Mouse (Mus musculus) testis, postnatal 14 days (tissue): ENCODE measurements around the gene 4933406M09Rik.

Experiments used
- DNase-seq: peaks from one replicate; pipeline ENCODE4 v3.0.0; 2021; ENCODE audit warnings: low spot score

Gene 4933406M09Rik

DNA sequence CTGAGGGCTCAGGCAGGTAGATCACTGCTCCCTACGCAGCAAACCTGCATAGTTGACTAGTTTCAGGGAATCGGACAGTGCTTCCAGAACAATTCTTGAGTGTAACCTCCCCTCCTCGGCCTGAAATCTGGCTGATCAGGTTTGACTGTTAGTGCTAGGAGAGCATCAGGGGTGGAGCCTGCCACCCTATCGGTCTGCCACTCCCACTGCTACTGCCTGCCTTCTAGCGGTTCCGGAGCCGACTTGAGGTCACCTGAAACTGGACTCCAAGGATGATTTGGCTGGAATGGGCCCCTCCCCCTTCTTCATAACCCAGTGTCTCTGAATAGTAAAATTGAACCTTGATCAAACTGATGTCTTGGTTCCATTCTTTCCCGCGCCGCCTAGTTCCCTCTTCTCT, 47.3 kb downstream of the 4933406M09Rik start:
- DNase-seq: no peak

DNA sequence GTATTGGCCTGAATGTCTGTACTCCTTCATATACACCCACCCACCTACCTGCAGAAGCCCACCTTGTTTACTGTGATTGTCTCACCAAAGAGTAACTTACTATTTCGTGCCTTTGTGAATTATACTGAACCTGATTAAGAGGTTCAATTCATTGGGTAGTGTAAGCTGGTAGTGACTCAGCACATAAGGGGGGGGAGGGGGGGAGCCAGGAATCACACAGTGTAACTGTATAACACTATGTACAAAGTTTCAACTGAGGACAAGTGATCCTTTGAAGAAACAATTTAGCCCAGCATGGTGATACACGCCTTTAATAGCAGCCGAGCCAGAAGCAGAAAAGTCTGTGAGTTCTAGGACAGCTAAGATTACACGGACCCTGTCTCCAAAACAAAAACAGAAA, 47.7 kb downstream of the 4933406M09Rik start:
- DNase-seq: no peak

DNA sequence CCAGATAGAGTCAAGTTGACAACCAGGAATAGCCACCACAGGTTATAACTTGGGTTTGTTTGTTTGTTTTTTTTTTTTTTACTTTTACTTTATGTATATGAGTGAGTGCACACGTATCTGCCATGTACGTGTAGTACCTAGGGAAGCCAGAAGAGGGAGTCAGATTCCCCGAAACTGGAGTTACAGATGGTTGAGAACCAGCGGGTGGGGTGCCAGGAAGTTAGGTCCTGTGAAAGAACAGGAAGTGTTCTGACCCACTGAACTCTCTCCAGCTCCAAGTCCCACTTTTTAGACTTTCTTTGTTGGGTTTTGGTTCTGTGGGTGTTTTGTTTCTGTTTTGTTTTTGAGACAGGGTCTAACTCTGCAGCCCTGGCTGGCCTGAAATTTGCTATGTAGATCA, 49.7 kb downstream of the 4933406M09Rik start:
- no peak for DNase-seq

DNA sequence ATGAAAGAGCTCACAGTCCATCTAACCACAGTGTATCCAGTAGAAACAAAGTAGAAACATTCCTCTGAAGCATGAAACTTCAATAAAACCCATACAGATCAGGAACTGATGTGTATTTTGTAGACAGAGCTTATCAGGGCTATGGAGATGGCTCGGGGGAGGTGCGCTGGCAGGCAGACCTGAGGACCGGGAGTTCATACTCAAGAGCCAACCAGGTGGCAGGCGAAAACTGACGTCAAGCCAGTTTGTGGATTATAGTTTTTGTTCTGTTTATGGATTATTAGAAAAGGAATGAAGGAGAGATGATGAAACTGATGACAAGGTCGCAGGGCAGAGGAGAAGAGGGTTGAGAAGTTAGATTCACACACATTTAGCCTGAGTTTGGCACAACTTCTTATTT, 54.7 kb downstream of the 4933406M09Rik start:
- peak; percentile 63 for DNase-seq
